In genomic region chr1:179785502-179785901, GRCm38 (mm10) we compare ENCODE assay signal across 25 mouse cellular contexts. TPM values are rescaled to one million over a fixed set of nuclear protein-coding genes. Genes with fewer than 3 reads are reported as not detected.
"Had no signal": no experiment of that assay in that cellular context is flagged by ENCODE, and none has a peak within 500 bp of the region (broad histone marks: within the 10 kb centered on the region; RNA-seq: fewer than 3 reads in every experiment).

No protein-coding gene starts in this region.

- H3K9ac ChIP-seq: liver, postnatal 0 days; lung, embryonic 15.5 days; midbrain, embryonic 13.5 days; midbrain, embryonic 15.5 days; neural tube, embryonic 12.5 days had no signal

- H3K4me3 ChIP-seq: lung, embryonic 15.5 days; megakaryocyte, embryonic 14.5 days; midbrain, embryonic 13.5 days; midbrain, embryonic 15.5 days; neural tube, embryonic 12.5 days had no signal

- H3K27me3 ChIP-seq: lung, embryonic 15.5 days; megakaryocyte, embryonic 14.5 days; midbrain, embryonic 13.5 days; midbrain, embryonic 15.5 days; neural tube, embryonic 12.5 days had no signal

- DNase-seq: liver, postnatal 0 days; lung, adult 2 months; lung, postnatal 14 days; lung, postnatal 36 days; right cerebral cortex, postnatal 14 days; thymus, adult 18-20 months; thymus, postnatal 14 days; thymus, postnatal 36 days had no signal

- H3K9me3 ChIP-seq: lung, embryonic 15.5 days; megakaryocyte, embryonic 14.5 days; midbrain, embryonic 13.5 days; midbrain, embryonic 15.5 days; neural tube, embryonic 12.5 days had no signal

- H3K4me1 ChIP-seq: lung, embryonic 15.5 days; midbrain, embryonic 13.5 days; midbrain, embryonic 15.5 days; neural tube, embryonic 12.5 days had no signal

- H3K27ac ChIP-seq: lung, embryonic 15.5 days; macrophage; midbrain, embryonic 13.5 days; midbrain, embryonic 15.5 days; neural tube, embryonic 12.5 days had no signal

RNA-seq across cellular contexts. Expression of gene Gm10518, which starts 17.7 kb away (rescaled TPM):
- total RNA-seq: megakaryocyte progenitor cell, adult 5-6 weeks; midbrain, postnatal 0 days; monocyte, adult 5-6 weeks had no signal
- polyA plus RNA-seq: lung, adult 2 months; lung, embryonic 15.5 days; lung, postnatal 0 days; macrophage; midbrain, postnatal 0 days; spleen, adult 2 months; stomach, embryonic 16.5 days had no signal

RNA-seq across cellular contexts. Expression of gene Kif28, which starts 40.4 kb away (rescaled TPM):
- total RNA-seq: megakaryocyte progenitor cell, adult 5-6 weeks; monocyte, adult 5-6 weeks; neutrophil, adult 5-6 weeks had no signal
- polyA plus RNA-seq: liver, postnatal 0 days; lung, embryonic 15.5 days; lung, postnatal 0 days; macrophage; midbrain, embryonic 11.5 days; midbrain, embryonic 15.5 days; midbrain, postnatal 0 days; neural tube, embryonic 14.5 days; spleen, adult 2 months; stomach, embryonic 14.5 days; thymus, postnatal 0 days had no signal
